Mouse (Mus musculus) kidney, adult 2 months (tissue): ENCODE measurements around the gene Ino80.

Experiments used
- CTCF ChIP-seq: fragments of 200-500 bp; conservative IDR thresholded peaks from 2 replicates; pipeline ENCODE4 v1.5.1; 2011; ENCODE audit warnings: low read depth, mild to moderate bottlenecking, control low read depth, low read length, moderate library complexity, mixed read lengths; ENCODE audit not compliant: insufficient read depth, insufficient read length
- POLR2A ChIP-seq: fragments of 200-500 bp; IDR thresholded peaks from one replicate; pipeline ENCODE4 v1.6.1; 2011; ENCODE audit warnings: low read depth, low read length, control low read depth

- TF ChIP-seq CTCF (no peak), POLR2A (no peak)
Measured at GRCm38 (mm10) chr2:119323866-119324575, 153.5 kb downstream of the Ino80 start.
